Mouse (Mus musculus) left cerebral cortex, adult 11 months (tissue): ENCODE data around the gene Sgk1.

ENCODE experiments used
- DNase-seq: peaks from one replicate; pipeline ENCODE4 v3.0.0; 2022; ENCODE audit warnings: low spot score

Sgk1 gene

DNA sequence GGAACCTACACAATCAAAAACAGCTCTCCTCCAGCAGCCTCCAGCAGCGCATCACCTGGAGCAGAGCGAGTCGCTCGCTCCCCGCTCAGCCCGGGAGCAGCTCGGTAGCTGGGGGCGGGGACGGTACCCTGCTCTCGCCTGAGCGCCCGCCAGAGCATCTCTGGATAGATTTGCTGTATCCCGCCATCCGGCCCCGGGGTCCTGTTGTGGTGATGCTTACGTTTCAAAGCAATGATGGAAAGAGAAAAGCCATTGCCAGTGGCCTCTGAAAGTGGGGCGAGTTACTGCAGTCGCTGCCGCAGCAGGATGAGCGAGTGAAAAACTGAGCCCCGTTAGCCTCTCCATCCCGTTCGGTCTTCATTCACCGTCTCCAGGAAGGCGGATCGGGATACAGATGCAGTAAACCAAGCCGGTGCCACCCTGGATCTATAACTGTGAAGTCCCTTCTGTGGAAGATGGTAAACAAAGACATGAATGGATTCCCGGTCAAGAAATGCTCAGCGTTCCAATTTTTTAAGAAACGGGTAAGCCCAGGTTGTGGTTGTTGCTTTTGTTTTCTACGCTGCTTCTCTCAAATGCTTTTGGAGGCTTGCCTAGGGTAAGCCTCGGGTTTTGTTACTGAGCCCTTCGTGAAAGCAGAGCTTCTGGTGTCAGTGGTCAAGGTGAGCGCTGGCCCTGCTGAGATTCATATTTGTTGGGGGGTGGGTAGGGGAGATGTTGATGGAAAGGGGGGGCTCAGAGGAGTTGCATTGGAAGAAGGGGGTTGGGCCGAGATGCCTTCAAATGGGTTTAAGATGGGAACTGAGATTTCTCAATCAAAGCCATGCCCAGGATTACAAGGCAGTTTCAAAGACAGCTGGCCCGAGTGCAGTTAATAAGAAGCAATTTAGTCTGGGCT lies at the start of gene Sgk1:
Sgk1 (plus strand) TSS at position 1 of the 898 bp plus-strand sequence.
- peak; percentile 35 for DNase-seq

DNA sequence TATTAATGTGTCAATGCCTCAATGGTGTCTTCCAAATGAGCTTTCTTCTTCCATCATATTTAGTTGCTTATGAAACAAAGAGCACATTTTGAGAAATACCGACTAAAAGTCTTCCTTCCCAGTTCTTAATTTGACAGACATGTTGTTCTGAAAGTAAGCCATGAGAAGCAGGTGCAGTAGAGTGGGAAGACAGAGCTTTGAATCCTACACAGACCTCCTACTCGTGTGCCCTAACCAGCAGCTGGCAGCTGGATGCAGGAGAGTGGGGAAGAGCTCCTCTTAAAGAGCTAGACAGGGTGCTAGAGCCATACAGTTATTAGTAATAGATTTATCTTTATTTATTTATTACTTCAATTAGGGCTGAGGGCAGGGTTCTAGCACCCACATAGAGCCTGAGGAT lies 49.7 kb upstream of the Sgk1 start:
- DNase-seq = peak; percentile 29

DNA sequence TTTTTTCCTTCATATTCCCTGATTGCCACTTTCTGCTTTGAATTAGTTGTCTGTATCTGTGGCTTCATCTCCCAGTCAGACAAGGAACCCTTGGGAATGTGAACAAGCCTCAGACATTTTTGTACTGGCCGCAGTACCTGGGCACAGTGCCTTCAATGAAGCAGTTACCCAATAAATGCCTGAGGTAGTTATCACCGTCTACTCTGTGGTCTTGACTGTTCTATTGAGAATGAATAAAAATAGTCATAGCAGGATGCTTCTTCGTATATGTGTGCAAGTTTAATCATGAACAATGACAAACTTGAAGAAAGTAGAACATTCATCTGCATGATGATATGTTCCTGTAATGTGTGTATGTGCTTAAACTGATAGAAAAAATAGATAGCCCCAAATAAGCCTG lies 48.2 kb upstream of the Sgk1 start:
- DNase-seq = no peak

DNA sequence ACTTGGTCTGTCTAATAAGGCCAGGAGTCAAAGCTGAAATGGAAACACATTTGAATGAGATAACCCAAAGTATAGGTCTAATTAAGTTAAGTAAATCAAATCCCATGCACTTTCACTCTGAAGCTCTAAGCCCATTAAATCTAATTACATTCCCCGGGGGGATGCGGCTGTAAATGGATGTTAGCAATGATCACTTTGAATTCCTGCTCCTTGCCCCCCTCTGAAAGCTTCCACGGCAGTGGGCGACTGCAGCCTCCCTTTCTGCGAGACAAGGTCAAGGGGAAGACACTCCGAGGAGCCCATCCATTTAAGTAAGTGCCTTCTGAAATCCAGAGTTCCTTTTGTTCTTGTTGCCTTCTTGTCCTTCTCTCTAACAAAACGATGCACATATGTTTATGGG lies 46.9 kb upstream of the Sgk1 start:
- DNase-seq = no peak

DNA sequence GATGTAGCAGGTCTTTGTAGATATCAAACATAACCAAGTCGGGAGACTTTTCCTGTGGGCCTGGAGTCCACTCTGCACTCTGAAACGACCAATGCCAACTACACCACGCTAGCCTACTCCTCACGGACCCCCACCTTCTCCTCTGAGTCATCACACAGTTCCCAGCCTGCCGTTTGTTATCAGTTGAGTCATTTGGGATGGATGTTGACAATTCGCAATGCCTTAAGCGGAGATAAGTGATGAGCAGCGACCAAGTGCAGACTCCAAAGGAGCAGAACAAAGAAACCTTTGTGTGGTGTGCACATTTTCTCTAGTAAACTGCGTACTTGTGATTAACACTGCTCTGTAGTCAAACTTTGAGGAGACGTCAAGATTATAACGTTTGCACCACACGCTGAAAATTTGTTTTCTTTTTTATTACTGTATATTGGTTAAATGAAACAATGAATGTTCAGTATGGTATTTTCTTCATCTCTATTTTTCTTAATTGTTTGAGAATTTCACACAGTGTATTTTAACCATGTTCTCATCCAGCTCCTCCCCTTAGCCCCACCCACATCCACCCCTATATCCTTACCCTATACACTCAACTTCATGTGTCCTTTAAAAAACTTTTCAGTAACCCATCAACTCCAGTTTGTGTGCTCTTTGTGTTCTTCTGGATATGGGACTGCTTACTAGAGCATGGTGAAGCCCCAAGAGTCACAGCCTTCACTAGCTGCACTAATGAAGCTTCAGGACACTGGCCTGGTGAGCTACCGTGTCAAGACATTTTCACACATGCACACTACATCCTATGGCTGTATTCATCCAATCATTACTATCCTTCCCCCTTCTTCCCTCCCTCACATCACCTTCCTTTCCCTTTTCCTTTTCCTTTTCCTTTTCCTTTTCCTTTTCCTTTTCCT lies 42.5 kb upstream of the Sgk1 start:
- no peak for DNase-seq

DNA sequence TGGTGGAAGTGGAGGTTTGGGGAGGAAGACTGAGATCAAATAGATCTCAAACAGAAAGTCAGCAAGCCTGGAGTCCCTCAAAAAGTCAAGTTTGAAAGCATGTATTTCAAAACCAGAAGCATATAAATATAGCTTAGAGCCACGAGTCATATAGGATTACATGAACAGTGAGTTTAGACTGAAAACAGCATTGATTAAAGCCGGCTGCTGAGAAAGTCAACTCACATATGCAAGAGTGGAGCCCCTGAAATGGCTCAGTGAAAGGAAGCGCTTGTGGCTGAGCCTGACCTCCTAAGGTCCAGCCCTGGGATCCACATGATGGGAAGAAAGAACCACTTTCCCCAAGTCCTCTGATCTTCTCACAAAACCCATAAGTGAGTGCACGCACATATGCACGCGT lies 38.7 kb upstream of the Sgk1 start:
- no peak for DNase-seq

DNA sequence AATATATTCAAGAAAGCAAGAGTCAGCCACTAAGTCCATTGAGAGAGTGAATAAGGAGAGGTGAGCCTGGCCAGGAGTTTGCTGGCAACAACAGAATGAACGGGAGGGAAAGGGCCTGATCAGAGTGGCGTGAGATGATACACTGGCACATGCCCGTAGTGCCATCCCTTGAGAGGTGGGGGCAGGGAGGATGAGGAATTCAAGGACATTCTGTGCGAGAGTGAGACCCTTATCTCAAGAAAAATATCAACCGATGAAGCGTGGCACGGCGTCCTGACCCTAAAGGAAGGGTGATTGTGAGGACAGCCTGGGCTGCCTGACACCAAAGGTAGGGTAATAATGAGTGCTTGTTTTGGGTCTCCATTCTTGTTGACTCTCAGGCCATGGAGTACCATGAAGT lies 38.1 kb upstream of the Sgk1 start:
- DNase-seq = no peak

DNA sequence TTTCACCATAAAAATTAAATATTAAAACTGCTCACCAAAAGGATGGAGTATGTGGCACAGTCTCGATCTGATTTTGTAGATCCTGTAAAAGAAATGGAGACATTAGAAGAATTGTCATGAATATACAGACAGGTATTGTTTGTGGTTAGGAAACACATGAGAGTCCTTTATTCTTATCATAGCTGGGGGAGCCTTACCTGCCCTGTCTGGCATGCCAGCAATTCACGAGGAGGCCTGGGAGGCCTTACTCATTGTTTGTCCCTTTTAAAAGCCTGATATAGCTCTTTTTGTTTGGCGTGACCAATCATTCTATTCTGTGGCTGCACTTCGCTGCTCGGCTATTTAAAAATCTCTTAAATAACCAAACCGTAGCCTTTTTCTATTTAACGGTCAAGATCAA lies 37.6 kb upstream of the Sgk1 start:
- no peak for DNase-seq

DNA sequence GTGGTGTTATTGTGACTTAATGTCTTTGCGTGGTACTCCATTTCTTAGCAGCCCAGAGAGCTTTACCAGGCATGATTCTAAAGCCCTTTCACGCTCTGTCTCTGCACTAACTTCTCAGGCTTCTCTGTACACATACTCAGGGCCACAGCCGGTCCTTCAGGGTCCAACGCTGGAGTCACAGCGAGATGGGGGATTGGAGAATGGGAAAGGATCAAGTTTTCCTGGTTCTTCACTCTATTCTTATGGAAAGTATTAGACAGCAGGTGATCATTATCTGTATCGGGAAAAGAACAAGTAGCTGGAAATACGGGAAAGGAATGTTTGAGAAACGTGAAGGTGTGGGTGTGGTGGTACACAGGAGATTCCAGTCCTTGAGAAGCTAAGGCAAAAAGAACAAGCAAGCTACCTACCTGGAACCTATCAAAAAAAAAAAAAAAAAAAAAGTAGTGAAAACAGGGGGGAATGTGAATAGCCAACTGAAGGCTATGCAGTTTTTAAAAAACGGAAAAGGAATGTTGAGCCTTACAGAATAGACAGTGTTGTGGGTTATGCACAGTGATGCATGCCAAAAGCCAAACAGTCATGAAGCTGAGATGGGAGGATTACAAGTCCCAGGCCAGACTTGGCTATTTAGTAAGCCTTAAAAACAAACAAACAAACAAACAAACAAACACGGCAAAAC lies 36.2 kb upstream of the Sgk1 start:
- DNase-seq = no peak

DNA sequence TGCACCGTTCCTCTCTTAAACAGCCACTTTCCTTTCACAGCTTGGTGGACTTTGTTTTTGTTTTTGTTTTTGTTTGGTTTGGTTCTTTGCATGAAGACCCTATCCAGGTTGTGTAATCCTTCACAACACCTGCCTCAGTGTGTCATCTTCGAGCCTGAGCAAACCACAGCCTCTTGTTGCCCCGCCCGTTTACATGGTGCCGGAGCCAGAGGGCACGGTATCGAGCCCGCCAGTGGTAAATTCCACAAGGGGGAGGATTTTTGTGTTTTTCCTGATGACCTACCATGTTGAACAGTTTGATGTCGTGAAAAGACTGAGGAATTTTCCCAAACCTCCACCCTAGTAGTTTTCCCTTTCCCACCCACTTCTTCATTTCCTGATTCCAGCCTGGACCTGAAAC lies 35.6 kb upstream of the Sgk1 start:
- no peak for DNase-seq

DNA sequence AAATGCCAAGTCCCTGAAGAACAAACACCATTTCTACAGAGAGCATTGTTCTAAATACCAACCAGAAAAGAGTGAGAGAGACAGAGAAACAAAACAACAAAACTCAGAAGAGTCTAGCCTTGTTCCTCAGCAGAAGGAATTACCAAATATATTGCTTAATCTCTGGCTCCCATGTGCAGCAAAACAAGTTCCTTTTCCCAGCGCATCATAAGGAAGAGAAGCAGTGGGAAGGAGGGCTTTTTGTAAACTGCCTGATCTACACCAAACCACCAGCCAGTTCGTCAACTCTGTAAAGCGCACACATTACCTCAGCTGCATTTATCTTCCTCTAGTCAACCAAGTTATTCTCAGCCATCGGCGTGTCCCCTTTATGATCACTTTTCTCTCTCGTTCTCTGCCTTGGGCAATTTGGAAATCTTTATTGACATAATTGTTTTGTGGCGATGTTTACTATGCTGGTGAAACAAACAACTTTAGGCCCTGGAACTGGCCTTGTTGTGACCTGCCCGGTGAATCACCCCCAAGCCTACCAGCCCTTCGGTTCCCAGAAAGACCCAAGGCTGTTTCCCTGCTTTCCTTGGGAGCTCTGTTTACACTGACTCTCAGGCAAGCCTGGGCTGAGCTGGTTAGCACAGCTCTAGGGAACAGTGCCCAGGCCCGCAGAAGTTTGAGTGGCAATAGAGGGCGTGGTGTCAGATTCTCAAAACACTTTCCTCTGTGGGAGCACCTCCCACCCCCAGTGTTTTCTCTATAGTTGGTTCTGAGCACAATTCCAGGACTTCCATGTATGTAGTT lies 34.8 kb upstream of the Sgk1 start:
- DNase-seq = no peak

DNA sequence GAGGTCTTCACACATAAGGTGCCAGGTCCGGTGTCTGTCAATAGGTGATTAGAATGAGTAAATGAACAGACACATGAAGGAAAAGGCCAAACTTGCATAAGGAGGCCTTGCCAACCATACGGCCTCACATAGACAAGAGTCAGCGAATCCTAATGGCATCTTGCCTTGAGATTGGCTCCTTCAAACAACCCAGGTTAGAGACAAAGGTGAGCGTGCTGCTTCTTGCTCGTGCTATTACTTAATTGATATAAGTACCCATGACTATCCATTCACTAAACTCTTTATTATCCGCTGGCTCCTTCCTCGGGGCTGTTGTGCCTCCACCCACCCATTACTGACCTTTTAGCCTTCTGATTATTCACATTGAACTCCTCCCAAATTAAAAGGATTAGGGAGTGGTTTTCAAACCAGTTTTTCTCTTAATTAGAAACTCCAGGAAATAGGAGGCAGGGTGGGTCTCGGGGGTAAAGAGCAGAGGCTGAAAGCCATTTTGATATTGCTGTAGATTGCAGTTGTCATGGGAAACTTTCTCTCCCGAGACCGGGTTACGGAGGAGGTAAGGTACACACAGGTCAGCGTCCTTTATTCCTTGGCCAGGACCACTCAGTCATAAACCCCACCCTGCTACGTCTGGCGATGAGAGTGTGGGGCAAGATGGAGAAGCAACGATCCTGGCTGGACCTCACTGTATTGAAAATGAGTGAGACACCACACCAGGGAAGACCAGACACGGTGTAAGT lies 33.9 kb upstream of the Sgk1 start:
- no peak for DNase-seq

DNA sequence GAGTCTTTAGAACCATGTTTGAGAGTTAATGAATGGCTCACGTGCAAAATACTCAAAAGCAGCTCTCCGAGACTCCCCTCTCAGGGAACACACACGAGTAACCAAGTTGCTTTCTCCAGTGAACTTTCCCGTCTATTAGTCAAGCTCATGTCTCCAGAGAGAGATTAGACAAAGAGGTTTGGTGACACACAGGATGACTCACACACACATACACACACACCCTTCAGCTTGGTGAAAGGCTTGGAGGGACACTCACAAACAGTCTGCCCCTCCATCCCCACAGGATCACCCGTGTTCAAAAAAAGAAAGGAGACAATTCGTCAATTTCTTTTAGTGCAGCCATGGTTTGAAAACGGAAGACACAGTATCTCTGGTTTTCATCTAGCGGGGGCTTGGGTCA lies 32.7 kb upstream of the Sgk1 start:
- DNase-seq = no peak

DNA sequence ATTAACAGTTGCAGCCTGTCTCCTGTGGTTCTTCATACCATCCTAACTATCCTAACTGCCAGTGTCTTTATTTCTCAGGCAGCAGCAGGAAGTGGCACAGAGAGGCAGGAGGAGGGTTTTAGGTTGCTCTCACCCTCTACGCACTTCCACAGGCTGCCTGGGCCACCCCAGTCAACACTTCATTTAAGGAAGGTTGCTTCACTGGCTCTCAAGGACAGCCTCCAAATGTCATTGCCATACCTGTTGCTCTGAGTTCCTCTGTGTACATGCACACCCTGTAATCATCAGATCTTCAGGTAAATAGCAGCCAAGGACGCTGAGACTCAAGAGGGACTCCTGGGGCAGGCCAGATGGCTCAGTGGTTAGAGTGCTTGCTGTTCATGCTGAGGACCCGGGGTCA lies 31.7 kb upstream of the Sgk1 start:
- DNase-seq = no peak

DNA sequence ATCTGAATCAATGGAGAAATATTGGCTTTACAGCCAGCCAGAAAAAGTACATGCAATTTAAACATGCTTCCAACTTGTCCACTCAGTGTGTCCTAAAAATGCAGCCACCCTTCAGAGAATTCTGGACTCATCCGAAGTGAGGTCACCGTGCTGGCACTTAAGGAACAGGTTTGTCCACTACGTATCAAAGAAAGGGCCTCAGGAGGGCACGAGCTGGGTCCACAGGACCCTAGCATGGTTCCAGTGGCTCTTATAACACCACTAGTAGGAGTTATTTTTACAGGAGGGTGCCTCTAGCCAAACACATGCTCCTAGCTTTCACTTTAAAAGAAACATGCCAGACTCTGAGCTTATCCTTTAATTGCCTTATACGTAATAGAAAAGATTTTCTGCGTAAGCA lies 28.9 kb upstream of the Sgk1 start:
- DNase-seq = no peak

DNA sequence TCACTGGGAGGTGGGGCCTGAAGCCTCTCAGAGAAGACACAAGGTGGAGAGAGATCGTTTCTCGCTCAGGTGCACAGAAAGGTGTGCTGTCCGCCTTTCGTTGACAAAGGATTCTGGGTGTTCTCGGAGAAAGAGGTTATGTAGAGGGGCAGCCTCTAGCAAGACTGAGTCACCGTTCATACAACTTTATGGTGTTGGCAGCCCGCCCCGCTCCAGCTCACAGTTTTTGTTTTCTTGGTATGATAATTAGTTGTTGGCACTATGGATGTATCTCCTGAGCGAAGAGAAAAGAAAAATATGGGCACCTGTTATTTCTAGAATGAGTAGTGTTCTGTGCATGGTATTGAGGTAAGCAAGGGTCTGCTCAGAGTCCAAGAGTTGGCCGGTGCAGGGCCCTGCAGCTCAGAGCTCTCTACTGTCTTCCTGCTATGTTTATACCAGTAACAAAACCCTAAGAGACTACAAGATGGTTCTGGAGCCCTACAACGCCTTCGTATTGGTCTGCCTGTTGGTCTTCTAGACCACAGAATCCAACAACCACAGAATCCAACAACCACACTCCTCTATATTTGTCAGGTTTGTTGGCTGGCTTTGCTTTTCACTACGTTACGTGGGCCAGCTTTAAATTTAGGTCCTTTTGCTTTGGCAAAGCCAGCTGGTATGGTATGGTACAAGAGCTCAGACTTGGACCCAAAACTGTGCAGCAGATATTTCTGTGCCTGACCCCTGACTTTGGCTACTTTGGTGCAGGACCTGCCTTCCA lies 28.2 kb upstream of the Sgk1 start:
- DNase-seq = no peak

DNA sequence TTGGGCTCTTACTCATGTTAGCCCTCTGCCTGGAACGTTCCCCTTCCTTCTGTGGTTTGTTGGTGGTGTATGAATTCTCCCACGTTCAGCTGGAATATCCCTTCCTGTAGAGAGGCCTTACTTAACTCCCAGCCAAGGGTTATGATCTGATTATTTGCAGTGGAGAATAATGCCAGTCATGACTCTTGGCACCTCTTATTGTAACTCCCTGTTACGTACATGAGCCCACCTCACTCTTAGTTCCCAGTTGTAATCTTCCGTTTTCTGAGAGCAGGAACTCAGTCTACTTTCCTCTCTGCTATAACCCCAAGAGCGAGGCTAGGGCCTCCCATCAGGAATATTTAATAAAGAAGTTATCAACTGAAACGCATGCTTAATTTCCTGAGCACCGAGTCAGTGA lies 26.6 kb upstream of the Sgk1 start:
- DNase-seq = no peak

DNA sequence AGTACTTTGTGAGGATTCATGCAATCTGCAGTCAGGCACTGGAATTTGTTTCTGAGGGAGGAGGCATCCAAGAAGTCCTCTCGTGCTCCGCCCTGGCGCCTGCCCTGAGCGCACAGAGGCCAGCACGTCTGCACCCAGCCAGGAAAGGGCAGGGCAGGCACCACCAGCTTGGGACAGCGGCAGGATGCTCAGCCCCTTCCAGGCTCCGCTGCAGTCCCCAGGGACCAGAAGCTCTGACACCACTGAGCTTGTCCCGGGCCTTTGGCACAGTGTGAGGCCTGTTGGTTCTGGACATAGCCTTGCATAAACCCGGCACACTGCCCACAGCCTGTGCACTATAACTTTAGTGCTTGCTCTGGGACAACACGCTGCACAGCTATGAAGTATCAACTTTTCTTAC lies 24.3 kb upstream of the Sgk1 start:
- no peak for DNase-seq

DNA sequence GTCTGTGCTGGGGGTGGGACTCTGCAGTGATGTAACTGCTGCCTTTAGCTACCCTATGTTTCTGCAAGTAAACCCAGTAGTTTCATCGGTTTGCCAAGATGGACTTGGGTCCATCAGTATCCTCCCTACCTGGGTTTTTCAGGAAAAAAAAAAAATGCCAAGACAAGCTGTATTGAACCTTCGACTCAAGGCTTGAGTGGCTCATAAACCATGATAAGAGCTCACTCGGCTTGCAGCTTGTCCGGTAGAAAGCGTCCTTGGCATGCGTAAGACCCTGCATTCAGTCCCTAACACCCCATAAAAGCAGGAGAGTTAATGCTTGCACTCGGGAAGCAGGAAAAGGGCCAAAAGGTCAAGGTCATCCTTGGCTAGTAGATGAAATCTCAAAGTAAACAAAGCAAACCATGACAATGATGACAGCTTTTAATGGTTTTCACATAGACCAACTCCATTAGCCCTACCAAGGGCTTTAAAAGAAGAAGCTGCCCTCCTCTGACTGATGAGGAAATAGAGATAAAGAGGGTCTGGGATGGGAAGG lies 23.5 kb upstream of the Sgk1 start:
- no peak for DNase-seq

DNA sequence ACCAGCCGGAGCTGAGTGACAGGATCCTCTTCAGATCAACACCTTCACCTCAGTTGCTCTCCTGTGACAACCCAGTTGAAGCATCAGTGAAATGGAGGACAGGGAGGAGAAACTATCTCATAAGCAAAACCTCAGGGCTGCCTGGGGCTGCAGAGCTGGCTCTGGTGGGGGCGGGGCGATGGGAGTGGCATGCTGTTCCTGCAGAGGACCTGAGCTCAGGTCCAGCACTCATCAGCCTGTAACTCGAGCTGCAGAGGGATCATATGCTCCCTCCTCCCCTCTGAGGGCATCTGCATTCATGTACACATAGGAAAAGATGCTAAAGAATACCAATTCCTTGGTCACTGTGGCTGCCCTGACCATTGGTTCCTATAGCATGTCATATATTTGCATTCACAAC lies 15.5 kb upstream of the Sgk1 start:
- no peak for DNase-seq
